Comparison of ENCODE assay signal across 33 mouse cellular contexts in the genomic region with DNA sequence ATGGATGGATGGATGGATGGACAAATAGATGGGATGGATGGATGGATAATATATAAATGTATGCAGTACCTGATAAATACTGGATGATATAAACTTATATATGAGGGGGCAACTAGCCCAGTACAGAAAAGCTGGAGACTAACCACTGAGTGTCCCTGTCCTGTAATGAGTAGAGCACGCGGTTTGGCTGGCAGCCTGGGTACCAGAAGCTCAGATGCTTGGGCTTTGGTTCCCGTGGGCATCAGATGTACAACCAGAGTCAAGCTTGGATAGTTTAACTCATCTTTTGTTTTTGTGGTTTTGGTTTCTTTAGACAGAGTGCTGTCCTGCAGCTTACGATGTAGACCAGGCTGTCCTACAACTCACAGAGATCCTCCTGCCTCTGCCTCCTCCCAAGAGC. TPM values are rescaled to one million over a fixed set of nuclear protein-coding genes. Genes with fewer than 3 reads are reported as not detected.
"Had no signal": no experiment of that assay in that cellular context is flagged by ENCODE, and none has a peak within 500 bp of the region (broad histone marks: within the 10 kb centered on the region; RNA-seq: fewer than 3 reads in every experiment).

No protein-coding gene starts in this region.

- H3K4me1 ChIP-seq: limb, embryonic 12.5 days; limb, embryonic 13.5 days; neural tube, embryonic 12.5 days had no signal

- H3K36me3 ChIP-seq: limb, embryonic 10.5 days; limb, embryonic 12.5 days; limb, embryonic 13.5 days; limb, embryonic 15.5 days; liver, embryonic 12.5 days; liver, embryonic 13.5 days; liver, embryonic 15.5 days; lung, embryonic 15.5 days; midbrain, embryonic 10.5 days; midbrain, embryonic 12.5 days; midbrain, embryonic 13.5 days; midbrain, embryonic 15.5 days; neural tube, embryonic 12.5 days had no signal

- H3K9ac ChIP-seq: limb, embryonic 12.5 days; limb, embryonic 13.5 days; limb, embryonic 15.5 days; liver, embryonic 12.5 days; liver, embryonic 13.5 days; liver, embryonic 14.5 days; liver, embryonic 15.5 days; liver, postnatal 0 days; lung, embryonic 14.5 days; lung, embryonic 15.5 days; midbrain, embryonic 12.5 days; midbrain, embryonic 13.5 days; midbrain, embryonic 15.5 days; neural tube, embryonic 12.5 days had no signal

- H3K4me2 ChIP-seq: limb, embryonic 12.5 days; limb, embryonic 13.5 days; limb, embryonic 15.5 days; liver, embryonic 11.5 days; liver, embryonic 12.5 days; liver, embryonic 13.5 days; liver, embryonic 15.5 days; lung, embryonic 14.5 days; lung, embryonic 15.5 days; midbrain, embryonic 11.5 days; midbrain, embryonic 12.5 days; midbrain, embryonic 13.5 days; midbrain, embryonic 15.5 days; neural tube, embryonic 12.5 days had no signal

- H3K27ac ChIP-seq: limb, embryonic 10.5 days; limb, embryonic 12.5 days; limb, embryonic 13.5 days; limb, embryonic 15.5 days; liver, embryonic 12.5 days; liver, embryonic 13.5 days; liver, embryonic 14.5 days; liver, embryonic 15.5 days; lung, embryonic 15.5 days; macrophage; midbrain, embryonic 10.5 days; midbrain, embryonic 12.5 days; midbrain, embryonic 13.5 days; midbrain, embryonic 15.5 days; neural tube, embryonic 12.5 days had no signal

- H3K27me3 ChIP-seq: limb, embryonic 13.5 days; lung, embryonic 15.5 days; midbrain, embryonic 12.5 days; midbrain, embryonic 13.5 days; midbrain, embryonic 15.5 days; neural tube, embryonic 12.5 days had no signal

- DNase-seq: left cerebral cortex, postnatal 4 days; liver; liver, embryonic 13.5 days; liver, postnatal 0 days; lung, adult 18-20 months; lung, adult 2 months; lung, embryonic 14.5 days; lung, postnatal 10 days; lung, postnatal 14 days; lung, postnatal 36 days; lung, postnatal 4 days; midbrain, embryonic 14.5 days had no signal

- H3K4me3 ChIP-seq: limb, embryonic 10.5 days; limb, embryonic 12.5 days; limb, embryonic 13.5 days; limb, embryonic 15.5 days; liver, embryonic 12.5 days; liver, embryonic 13.5 days; liver, embryonic 15.5 days; lung, embryonic 15.5 days; megakaryocyte, embryonic 14.5 days; midbrain, embryonic 10.5 days; midbrain, embryonic 12.5 days; midbrain, embryonic 13.5 days; midbrain, embryonic 15.5 days; myocyte; neural tube, embryonic 12.5 days had no signal

- H3K9me3 ChIP-seq: limb, embryonic 10.5 days; limb, embryonic 12.5 days; limb, embryonic 13.5 days; limb, embryonic 15.5 days; liver, embryonic 12.5 days; liver, embryonic 13.5 days; liver, embryonic 15.5 days; lung, embryonic 15.5 days; midbrain, embryonic 10.5 days; midbrain, embryonic 12.5 days; midbrain, embryonic 13.5 days; midbrain, embryonic 15.5 days; neural tube, embryonic 12.5 days had no signal

RNA-seq across cellular contexts. Expression of a gene that starts 16.0 kb away (rescaled TPM):
- total RNA-seq: megakaryocyte-erythroid progenitor cell, adult 5-6 weeks had no signal
- polyA plus RNA-seq: macrophage had no signal

RNA-seq across cellular contexts. Expression of a gene that starts 57.4 kb away (rescaled TPM):
- total RNA-seq: megakaryocyte progenitor cell, adult 5-6 weeks; megakaryocyte-erythroid progenitor cell, adult 5-6 weeks; monocyte, adult 5-6 weeks had no signal
